Mouse (Mus musculus) cerebellum, adult 2 months (tissue): ENCODE data around the gene Gtpbp1. TPM values are rescaled to one million over a fixed set of nuclear protein-coding genes. Genes with fewer than 3 reads are reported as not detected.

ENCODE experiments used
- DNase-seq, 2 experiments: peaks; one replicate each; pipeline ENCODE4 v3.0.0; 2021
- H3K27ac ChIP-seq: fragments of 200-500 bp; 2 replicates; pipeline ENCODE4 v1.5.1; 2012; ENCODE audit warnings: low read length, control low read depth, inconsistent platforms; ENCODE audit not compliant: insufficient read depth
- H3K27me3 ChIP-seq: fragments of 200-500 bp; 2 replicates; pipeline ENCODE4 v1.6.1; 2012; ENCODE audit warnings: inconsistent platforms, mild to moderate bottlenecking, low read length, moderate library complexity; ENCODE audit not compliant: control insufficient read depth, insufficient read depth
- H3K4me1 ChIP-seq: fragments of 200-500 bp; 2 replicates; pipeline ENCODE4 v1.6.1; 2011; ENCODE audit warnings: low read length; ENCODE audit not compliant: control insufficient read depth, insufficient read depth
- H3K4me3 ChIP-seq: fragments of 200-500 bp; replicated peaks from 2 replicates; pipeline ENCODE3; 2011; ENCODE audit warnings: mild to moderate bottlenecking, low read depth, low read length, control low read depth; ENCODE audit not compliant: insufficient read depth
- CTCF ChIP-seq: fragments of 200-500 bp; IDR thresholded peaks from 2 replicates; pipeline ENCODE4 v1.5.1; 2011; ENCODE audit warnings: low read depth, mild to moderate bottlenecking, control low read depth, low read length, moderate library complexity, borderline replicate concordance; ENCODE audit not compliant: insufficient read depth
- POLR2A ChIP-seq: fragments of 200-500 bp; IDR thresholded peaks from 2 replicates; pipeline ENCODE4 v1.6.1; 2011; ENCODE audit warnings: low read length, control low read depth, borderline replicate concordance; ENCODE audit not compliant: insufficient read depth
- WGBS: fragments of 180-500 bp; shearing (Covaris S2); methylation state at CpG from one replicate; pipeline ENCODE4 v1.1.7; 2018; 5-methylcytosine and 5-hydroxymethylcytosine counted together
- polyA plus RNA-seq: library from polyadenylated mRNA; depleted of rRNA; stranded (reverse); fragments of >200 nt; gene quantifications from 2 replicates; pipeline ENCODE4 v1.2.3, GENCODE M21; 2012

Gtpbp1 gene
- polyA plus RNA-seq, 1 experiment = 52.5 TPM

- Histone ChIP-seq H3K27ac (no peak overlapping the region), H3K4me1 (peaks cover 10% of the 10 kb centered on the region), H3K27me3 (no peaks in the 10 kb centered on the region), H3K4me3 (no peak overlapping the region)
- TF ChIP-seq CTCF (no peak), POLR2A (no peak)
- DNase-seq = no peak
- 87% methylated on average over 2 of the region's 2 CpGs for WGBS
Observed at GRCm38 (mm10) chr15:79677936-79678335, 12.7 kb upstream of the Gtpbp1 start.

DNA sequence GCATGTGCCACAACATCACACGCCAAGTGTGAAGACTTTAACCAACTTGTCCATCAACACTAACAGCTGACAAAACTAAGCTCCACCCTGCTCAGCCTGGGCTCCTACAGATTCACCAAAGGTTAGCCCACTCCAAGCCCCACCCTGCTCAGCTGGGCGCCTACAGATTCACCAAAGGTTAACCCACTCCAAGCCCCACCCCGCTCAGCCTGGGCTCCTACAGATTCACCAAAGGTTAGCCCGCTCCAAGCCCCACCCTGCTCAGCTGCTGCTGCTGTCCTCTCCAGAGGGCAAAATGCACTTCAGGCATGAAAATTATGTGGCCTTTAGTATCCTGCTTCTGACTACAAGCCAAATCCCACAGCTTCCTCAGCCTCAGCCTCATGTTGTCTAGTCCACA, 8.7 kb upstream of the Gtpbp1 start:
- WGBS = 73% methylated on average over 4 of the region's 4 CpGs
- TF ChIP-seq CTCF (no peak), POLR2A (no peak)

DNA sequence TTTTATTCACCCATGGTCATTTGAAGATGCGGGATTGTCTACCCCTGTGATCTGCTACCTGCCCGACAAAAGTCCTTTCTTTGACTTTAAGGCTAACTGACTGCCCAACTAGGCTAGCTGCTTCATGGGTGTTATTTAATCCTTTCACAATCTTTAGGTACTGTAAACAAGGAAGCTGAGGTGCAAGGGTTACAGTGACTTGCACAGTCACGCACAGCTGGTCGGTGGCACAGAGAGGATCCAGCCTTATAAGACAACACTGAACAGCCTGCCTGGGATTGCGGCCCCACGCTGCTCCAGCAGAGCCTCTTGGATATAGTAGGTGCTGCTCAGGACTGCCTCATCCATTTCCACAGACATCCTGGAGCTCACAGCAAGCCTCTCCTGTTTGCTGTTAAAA, 7.5 kb upstream of the Gtpbp1 start:
- Histone ChIP-seq H3K27me3 (no peaks in the 10 kb centered on the region), H3K27ac (no peak overlapping the region), H3K4me3 (no peak overlapping the region), H3K4me1 (peaks cover 13% of the 10 kb centered on the region)
- WGBS = 62% methylated on average over 6 of the region's 6 CpGs
- no peak for DNase-seq
- TF ChIP-seq POLR2A = no peak
- TF ChIP-seq CTCF = no peak

More for the DNA sequence above, 8.7 kb upstream of the Gtpbp1 start:
- peaks cover 13% of the 10 kb centered on the region for H3K4me1 ChIP-seq
- H3K27me3 ChIP-seq = no peaks in the 10 kb centered on the region
- no peak for DNase-seq
- no peak overlapping the region for H3K27ac ChIP-seq
- H3K4me3 ChIP-seq = no peak overlapping the region

DNA sequence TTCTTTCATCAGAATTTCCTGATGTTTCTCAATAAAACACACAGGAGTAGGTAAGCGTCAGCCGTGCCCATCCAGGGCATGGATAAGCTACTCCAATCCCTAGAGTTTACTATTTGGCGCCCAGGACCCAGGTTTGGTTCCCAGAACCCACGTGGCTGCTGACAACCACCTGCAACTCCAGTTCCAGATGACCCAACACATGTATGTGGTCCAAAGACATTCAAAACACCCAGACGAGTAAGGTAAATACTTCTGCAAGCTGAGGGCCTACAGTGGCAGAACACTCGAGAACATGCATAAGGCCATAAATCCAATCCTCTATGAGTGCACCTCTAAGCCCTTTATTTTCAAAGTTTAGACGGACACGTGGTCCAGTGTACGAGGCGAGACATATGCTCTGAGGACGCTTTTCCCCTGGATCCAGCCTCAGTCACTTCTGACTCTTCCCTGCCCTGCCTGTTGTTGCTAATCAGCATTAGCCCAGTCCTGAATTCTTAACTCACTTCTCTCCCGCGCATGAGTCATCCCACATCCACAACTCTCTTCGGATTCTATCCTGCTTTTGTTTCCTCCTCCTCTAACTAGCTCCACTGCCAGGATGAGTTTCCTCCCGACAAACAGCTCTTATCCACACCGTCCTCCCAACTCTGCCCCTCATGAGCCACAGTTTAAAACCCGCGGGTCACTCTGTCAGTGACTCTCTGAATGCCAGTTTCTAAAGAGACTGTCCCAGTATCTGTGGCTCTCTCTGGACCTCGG, 6.8 kb upstream of the Gtpbp1 start:
- peaks cover 16% of the 10 kb centered on the region for H3K4me1 ChIP-seq
- WGBS = 23% methylated on average over 19 of the region's 19 CpGs
- no peak for TF ChIP-seq POLR2A
- TF ChIP-seq CTCF = no peak
- H3K27me3 ChIP-seq = no peaks in the 10 kb centered on the region
- H3K27ac ChIP-seq = no peak overlapping the region
- H3K4me3 ChIP-seq = peak overlapping the region; percentile 43
- DNase-seq = peak in 1 of 2 experiments; percentile 28

DNA sequence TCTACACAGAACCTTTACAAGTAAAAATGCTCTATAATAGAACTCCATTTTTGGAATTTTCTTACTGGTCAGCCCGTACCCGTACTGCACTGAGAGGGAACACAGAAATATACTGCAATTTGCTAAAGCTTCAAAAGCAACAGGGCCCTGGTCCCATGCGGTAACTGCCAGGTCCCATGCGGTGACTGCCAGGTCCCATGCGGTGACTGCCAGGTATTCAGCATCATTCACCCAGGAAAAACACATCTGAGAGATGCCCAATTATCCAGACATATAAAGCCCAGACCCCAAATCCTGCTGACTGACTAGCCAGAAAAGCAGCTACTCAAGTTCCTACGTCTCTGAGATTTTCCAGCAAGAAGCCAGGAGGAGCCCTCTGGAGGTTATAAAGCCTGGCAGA, 6.0 kb upstream of the Gtpbp1 start:
- peak; percentile 57 to 61 for DNase-seq
- Histone ChIP-seq H3K27ac (no peak overlapping the region), H3K4me3 (peak overlapping the region; percentile 67), H3K4me1 (peaks cover 16% of the 10 kb centered on the region), H3K27me3 (no peaks in the 10 kb centered on the region)
- TF ChIP-seq POLR2A = no peak
- no peak for TF ChIP-seq CTCF
- WGBS = 9% methylated on average over 6 of the region's 6 CpGs

- DNase-seq = no peak
- Histone ChIP-seq H3K4me1 (peaks cover 14% of the 10 kb centered on the region), H3K27ac (no peak overlapping the region), H3K27me3 (no peaks in the 10 kb centered on the region), H3K4me3 (peak overlapping the region; percentile 67)
- WGBS = 10% methylated on average over 6 of the region's 6 CpGs
- TF ChIP-seq POLR2A (no peak), CTCF (no peak)
Observed at GRCm38 (mm10) chr15:79685141-79685641, 5.5 kb upstream of the Gtpbp1 start.

DNA sequence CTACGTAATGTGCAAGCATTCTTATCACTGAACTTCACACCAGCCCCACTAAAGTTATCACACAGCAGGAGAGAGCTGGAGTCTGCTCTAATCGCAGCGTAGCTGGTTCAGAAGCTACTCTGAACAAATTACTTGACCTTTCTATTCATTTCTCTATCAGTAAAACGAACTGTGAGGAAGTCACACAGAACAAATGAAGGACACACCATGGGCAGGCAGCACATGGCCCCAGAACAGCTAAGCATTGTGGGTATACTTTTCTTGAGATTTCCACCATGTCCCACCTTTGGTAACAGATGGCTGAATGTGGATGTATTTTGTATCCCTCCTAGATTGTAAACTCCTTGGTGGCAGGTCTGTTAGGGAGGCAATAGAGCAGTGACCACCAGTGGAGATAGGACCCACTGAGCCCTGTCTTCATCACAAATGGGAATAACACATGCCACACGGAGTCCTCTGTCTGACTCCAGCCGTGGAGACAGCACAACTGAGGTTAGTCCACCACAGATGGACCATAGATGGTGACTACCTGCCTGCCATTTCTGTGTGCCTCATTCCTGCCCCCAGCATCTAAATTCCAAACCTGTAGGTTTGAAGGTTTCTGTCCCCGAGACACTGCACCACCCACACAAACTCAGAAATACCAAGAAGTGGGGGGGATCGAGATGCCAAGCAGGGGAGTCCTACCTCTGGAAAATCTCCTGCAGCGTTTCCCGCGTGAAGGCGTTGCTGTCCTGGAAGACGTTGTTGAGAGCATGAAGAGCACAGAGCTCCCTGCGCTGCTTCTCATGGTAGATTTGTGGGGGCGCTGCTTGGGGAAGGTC, 4.4 kb upstream of the Gtpbp1 start:
- Histone ChIP-seq H3K27me3 (no peaks in the 10 kb centered on the region), H3K4me1 (peaks cover 10% of the 10 kb centered on the region), H3K4me3 (peak overlapping the region; percentile 67), H3K27ac (0 out of 2 replicates have a peak overlapping the region, but pooled peaks have one; percentile 4)
- TF ChIP-seq POLR2A (no peak), CTCF (no peak)
- WGBS = 4% methylated on average over 15 of the region's 15 CpGs
- DNase-seq = peak in 1 of 2 experiments; percentile 32
